Mouse (Mus musculus) ES-Bruce4 (cell line): ENCODE data around the gene Hivep3. TPM values are rescaled to one million over a fixed set of nuclear protein-coding genes. Genes with fewer than 3 reads are reported as not detected.

Experiments
- H3K27ac ChIP-seq: 2 replicates; pipeline ENCODE4 v1.5.1; 2012; ENCODE audit warnings: low read length, inconsistent platforms; ENCODE audit not compliant: insufficient read depth
- H3K27me3 ChIP-seq: 2 replicates; pipeline ENCODE4 v1.6.1; 2012; ENCODE audit warnings: mild to moderate bottlenecking, low read length, inconsistent platforms; ENCODE audit not compliant: control insufficient read depth, poor library complexity, insufficient read depth, severe bottlenecking
- H3K36me3 ChIP-seq: 2 replicates; pipeline ENCODE4 v1.6.1; 2012; ENCODE audit warnings: inconsistent platforms, mild to moderate bottlenecking, low read length, moderate library complexity; ENCODE audit not compliant: control insufficient read depth, poor library complexity, insufficient read depth, severe bottlenecking
- H3K4me1 ChIP-seq: one replicate; pipeline ENCODE4 v1.8.1; 2011; ENCODE audit warnings: low read length; ENCODE audit not compliant: control insufficient read depth, insufficient read depth
- H3K4me3 ChIP-seq: 2 replicates; pipeline ENCODE4 v1.5.1; 2011; ENCODE audit warnings: low read depth, mild to moderate bottlenecking, low read length
- H3K9ac ChIP-seq: 2 replicates; pipeline ENCODE4 v1.6.1; 2012; ENCODE audit warnings: low read depth, mild to moderate bottlenecking, inconsistent platforms; ENCODE audit not compliant: poor library complexity, severe bottlenecking
- H3K9me3 ChIP-seq: replicated peaks from 2 replicates; pipeline ENCODE4 v1.6.1; 2012; ENCODE audit warnings: mild to moderate bottlenecking, low read length, inconsistent platforms; ENCODE audit not compliant: control insufficient read depth, poor library complexity, insufficient read depth, severe bottlenecking
- CTCF ChIP-seq: IDR thresholded peaks from one replicate; pipeline ENCODE4 v1.8.1; 2011; ENCODE audit warnings: low read depth, low read length
- EP300 ChIP-seq: IDR thresholded peaks from 2 replicates; pipeline ENCODE4 v1.6.1; 2011; ENCODE audit warnings: low read depth, low read length; ENCODE audit not compliant: insufficient read depth
- POLR2A ChIP-seq: IDR thresholded peaks from one replicate; pipeline ENCODE4 v1.8.1; 2011; ENCODE audit warnings: low read length; ENCODE audit not compliant: insufficient read depth
- polyA plus RNA-seq: library from polyadenylated mRNA; stranded (reverse); fragments of >200 nt; gene quantifications from 2 replicates; pipeline ENCODE4 v1.2.4, GENCODE M21; 2011; ENCODE audit warnings: low read depth; ENCODE audit not compliant: missing spikeins, insufficient read depth, insufficient read length

Gene Hivep3
- polyA plus RNA-seq, 1 experiment = 0.79 TPM

GRCm38 (mm10) chr4:119922945-119923344, 189.4 kb downstream of the Hivep3 start:
- no peak overlapping the region for H3K4me3 ChIP-seq
- TF ChIP-seq EP300 (no peak), POLR2A (no peak), CTCF (no peak)
- H3K9ac ChIP-seq = no peak overlapping the region

GRCm38 (mm10) chr4:119923410-119923809, 189.8 kb downstream of the Hivep3 start:
- no peaks in the 10 kb centered on the region for H3K27me3 ChIP-seq
- no peak overlapping the region for H3K9ac ChIP-seq
- no peak overlapping the region for H3K4me3 ChIP-seq
- no peaks in the 10 kb centered on the region for H3K4me1 ChIP-seq
- no peaks in the 10 kb centered on the region for H3K36me3 ChIP-seq
- no peak overlapping the region for H3K27ac ChIP-seq
- H3K9me3 ChIP-seq = peaks cover 3% of the 10 kb centered on the region; the same call in 1 of the 2 replicates
- TF ChIP-seq EP300 (no peak), POLR2A (no peak)

More at GRCm38 (mm10) chr4:119922945-119923344, 189.4 kb downstream of the Hivep3 start:
- Histone ChIP-seq H3K36me3 (no peaks in the 10 kb centered on the region), H3K27me3 (no peaks in the 10 kb centered on the region), H3K27ac (no peak overlapping the region), H3K9me3 (peaks cover 3% of the 10 kb centered on the region; the same call in 1 of the 2 replicates), H3K4me1 (no peaks in the 10 kb centered on the region)

GRCm38 (mm10) chr4:119925052-119925451, 191.5 kb downstream of the Hivep3 start:
- H3K36me3 ChIP-seq = no peaks in the 10 kb centered on the region
- H3K9ac ChIP-seq = no peak overlapping the region
- H3K9me3 ChIP-seq = peaks cover 3% of the 10 kb centered on the region; the same call in 1 of the 2 replicates
- H3K27me3 ChIP-seq = no peaks in the 10 kb centered on the region
- no peak overlapping the region for H3K4me3 ChIP-seq
- no peaks in the 10 kb centered on the region for H3K4me1 ChIP-seq
- no peak overlapping the region for H3K27ac ChIP-seq
- TF ChIP-seq CTCF (no peak), POLR2A (no peak), EP300 (no peak)

GRCm38 (mm10) chr4:119931923-119932322, 198.3 kb downstream of the Hivep3 start:
- no peaks in the 10 kb centered on the region for H3K36me3 ChIP-seq
- H3K9me3 ChIP-seq = no peaks in the 10 kb centered on the region
- H3K4me3 ChIP-seq = no peak overlapping the region
- TF ChIP-seq POLR2A (no peak), CTCF (no peak), EP300 (no peak)
- H3K9ac ChIP-seq = no peak overlapping the region
- H3K4me1 ChIP-seq = no peaks in the 10 kb centered on the region
- H3K27ac ChIP-seq = no peak overlapping the region
- H3K27me3 ChIP-seq = no peaks in the 10 kb centered on the region

- H3K27ac ChIP-seq = no peak overlapping the region
- H3K36me3 ChIP-seq = no peaks in the 10 kb centered on the region
- TF ChIP-seq EP300 = no peak
- no peaks in the 10 kb centered on the region for H3K9me3 ChIP-seq
- H3K9ac ChIP-seq = no peak overlapping the region
- no peaks in the 10 kb centered on the region for H3K4me1 ChIP-seq
- no peaks in the 10 kb centered on the region for H3K27me3 ChIP-seq
- H3K4me3 ChIP-seq = no peak overlapping the region
Measured at GRCm38 (mm10) chr4:119932549-119933257, 199.1 kb downstream of the Hivep3 start.

- Histone ChIP-seq H3K9ac (no peak overlapping the region), H3K27me3 (no peaks in the 10 kb centered on the region), H3K4me3 (no peak overlapping the region), H3K4me1 (no peaks in the 10 kb centered on the region), H3K27ac (no peak overlapping the region), H3K36me3 (no peaks in the 10 kb centered on the region), H3K9me3 (no peaks in the 10 kb centered on the region)
- TF ChIP-seq EP300 (no peak), POLR2A (no peak), CTCF (no peak)
Measured at GRCm38 (mm10) chr4:119934901-119935300, 201.3 kb downstream of the Hivep3 start.
